Mouse (Mus musculus): ENCODE measurements around the gene Serpina16. TPM values are rescaled to one million over a fixed set of nuclear protein-coding genes. Genes with fewer than 3 reads are reported as not detected.

Gene Serpina16
- total and polyA plus RNA-seq, 2 experiments from 2014 or later = not detected

DNA sequence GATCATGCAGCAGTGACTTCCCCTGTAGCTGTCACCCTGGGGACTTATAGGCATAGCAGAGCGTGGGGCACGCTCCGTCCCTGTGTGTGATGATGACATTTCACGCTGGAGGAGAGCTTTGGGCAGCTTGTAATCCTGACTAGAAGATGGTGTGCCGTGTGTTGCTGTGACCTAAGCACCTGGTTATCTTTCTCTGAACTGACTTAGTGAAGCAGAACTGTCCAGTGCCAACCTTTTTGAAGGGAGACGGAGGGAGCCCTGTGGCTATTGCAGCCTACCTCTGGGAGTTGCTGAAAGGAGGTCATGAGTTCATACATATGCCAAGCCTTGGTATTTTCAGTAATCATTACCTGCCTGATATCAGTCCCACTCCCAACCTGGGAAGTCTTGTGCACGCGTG is 19.5 kb upstream of the Serpina16 start, which contains the start of gene Serpina1f:
Gene Serpina1f, minus strand, starts transcription at position 101 of the 400 bp plus-strand sequence.
- TF ChIP-seq CTCF (IDR thresholded peaks at IDR 0.05) = no peak
- ATAC-seq (ENCODE audit: low FRiP score) (no peak), DNase-seq (ENCODE audit: low spot score) (no peak)
- H3K9ac ChIP-seq (replicated peaks; ENCODE audit: low read length, poor library complexity, severe bottlenecking) = no peak within 1 kb of the TSS
- no peak within 1 kb of the TSS for H3K4me3 ChIP-seq (ENCODE audit: low read depth, low read length)
- H3K4me2 ChIP-seq (ENCODE audit: low read depth, low read length, poor library complexity, severe bottlenecking) = no peak within 1 kb of the TSS
- no peak within 1 kb of the TSS for H3K27ac ChIP-seq (ENCODE audit: low read depth, low read length)
- H3K27me3 ChIP-seq (ENCODE audit: insufficient read depth, low read length) = no peaks in the 10 kb centered on the region
- no peaks in the 10 kb centered on the region for H3K36me3 ChIP-seq (ENCODE audit: insufficient read depth, low read length)
- H3K9me3 ChIP-seq (ENCODE audit: low read length) = no peaks in the 10 kb centered on the region
- WGBS = 89% methylated on average over 8 of the region's 8 CpGs
- no peaks in the 10 kb centered on the region for H3K4me1 ChIP-seq (ENCODE audit: insufficient read depth, low read length)

DNA sequence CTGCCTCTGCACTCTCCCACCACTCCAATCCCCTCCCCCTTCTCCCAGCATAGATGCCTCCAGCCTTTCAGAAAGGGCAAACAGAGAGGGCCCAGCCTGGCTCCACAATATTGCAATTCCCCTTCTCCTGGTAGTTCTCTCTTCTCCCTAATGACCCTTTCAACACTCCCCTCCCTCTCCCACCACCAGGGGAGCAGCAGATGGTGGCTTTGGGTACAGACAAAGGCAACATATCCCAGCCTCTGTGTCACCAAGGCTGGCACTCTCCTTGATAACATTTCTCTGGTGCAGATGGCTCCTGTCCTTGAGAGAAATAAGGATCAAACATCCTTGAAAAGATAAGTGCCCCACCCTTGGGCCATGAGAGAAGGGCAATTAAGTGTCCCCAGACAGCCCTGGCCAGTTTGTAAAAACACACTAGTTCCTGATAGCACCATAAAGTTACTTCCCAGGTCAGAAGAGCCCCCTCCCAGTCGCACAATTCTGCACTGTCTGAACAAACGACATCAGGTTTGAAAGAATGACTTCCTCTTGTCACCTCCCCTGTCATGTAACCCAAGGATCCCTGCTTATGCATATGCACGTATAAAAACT is 12.4 kb upstream of the Serpina16 start:
- WGBS = 71% methylated on average over 3 of the region's 3 CpGs
- no peak overlapping the region for H3K4me3 ChIP-seq (ENCODE audit: low read depth, low read length)
- TF ChIP-seq CTCF (IDR thresholded peaks at IDR 0.05) = no peak
- no peak for DNase-seq (ENCODE audit: low spot score)
- H3K4me1 ChIP-seq (ENCODE audit: insufficient read depth, low read length) = no peaks in the 10 kb centered on the region
- no peak for ATAC-seq (ENCODE audit: low FRiP score)
- H3K4me2 ChIP-seq (ENCODE audit: low read depth, low read length, poor library complexity, severe bottlenecking) = no peak overlapping the region
- no peak overlapping the region for H3K9ac ChIP-seq (replicated peaks; ENCODE audit: low read length, poor library complexity, severe bottlenecking)
- no peaks in the 10 kb centered on the region for H3K9me3 ChIP-seq (ENCODE audit: low read length)
- H3K27me3 ChIP-seq (ENCODE audit: insufficient read depth, low read length) = no peaks in the 10 kb centered on the region
- H3K27ac ChIP-seq (ENCODE audit: low read depth, low read length) = no peak overlapping the region
- no peaks in the 10 kb centered on the region for H3K36me3 ChIP-seq (ENCODE audit: insufficient read depth, low read length)

DNA sequence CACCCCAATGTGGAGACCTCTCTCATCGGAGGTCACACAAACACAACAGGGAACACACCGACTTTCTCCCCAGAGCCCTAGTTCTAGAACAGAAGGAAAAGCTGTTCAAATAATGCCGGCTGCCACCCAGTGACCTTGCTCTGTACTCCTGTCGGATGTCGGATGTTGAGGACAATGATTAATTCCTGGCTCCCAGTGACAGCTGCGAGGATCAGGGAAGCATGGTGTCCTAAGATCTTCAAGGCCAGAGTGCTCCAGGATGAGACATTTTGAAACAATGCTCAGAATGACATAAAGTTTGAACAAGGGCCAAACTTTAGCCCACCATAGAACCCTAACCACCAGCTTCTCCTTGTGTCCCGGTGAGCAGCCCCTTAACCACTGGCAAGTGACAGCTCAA is 11.1 kb upstream of the Serpina16 start:
- ATAC-seq (ENCODE audit: low FRiP score) (no peak), DNase-seq (ENCODE audit: low spot score) (no peak)
- WGBS = 64% methylated on average over 7 of the region's 7 CpGs
- Histone ChIP-seq H3K4me3 (ENCODE audit: low read depth, low read length) (no peak overlapping the region), H3K4me1 (ENCODE audit: insufficient read depth, low read length) (no peaks in the 10 kb centered on the region), H3K36me3 (ENCODE audit: insufficient read depth, low read length) (no peaks in the 10 kb centered on the region), H3K9me3 (ENCODE audit: low read length) (no peaks in the 10 kb centered on the region), H3K27ac (ENCODE audit: low read depth, low read length) (no peak overlapping the region), H3K9ac (replicated peaks; ENCODE audit: low read length, poor library complexity, severe bottlenecking) (no peak overlapping the region), H3K27me3 (ENCODE audit: insufficient read depth, low read length) (no peaks in the 10 kb centered on the region), H3K4me2 (ENCODE audit: low read depth, low read length, poor library complexity, severe bottlenecking) (no peak overlapping the region)
- TF ChIP-seq CTCF (IDR thresholded peaks at IDR 0.05) = no peak

DNA sequence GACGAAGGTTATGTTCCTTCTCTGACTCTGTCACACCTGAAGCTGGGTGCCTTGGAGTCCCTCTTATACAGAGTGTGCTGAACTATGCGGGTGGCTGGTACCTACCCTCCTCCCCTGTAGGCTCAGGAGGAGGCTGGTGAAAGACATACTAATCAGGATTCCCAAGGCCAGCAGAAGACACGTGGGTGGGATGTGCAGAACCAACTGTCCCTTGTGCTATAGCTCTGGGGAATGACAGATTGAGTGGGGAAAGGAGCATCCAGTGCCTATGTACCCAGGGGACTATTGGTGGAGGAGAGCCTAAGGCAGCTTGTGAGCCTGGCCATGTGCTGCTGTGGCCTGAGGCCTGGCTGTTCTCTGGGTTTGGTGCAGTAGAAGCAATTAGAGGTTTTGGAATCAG is 10.1 kb upstream of the Serpina16 start:
- no peak for ATAC-seq (ENCODE audit: low FRiP score)
- Histone ChIP-seq H3K27me3 (ENCODE audit: insufficient read depth, low read length) (no peaks in the 10 kb centered on the region), H3K9ac (replicated peaks; ENCODE audit: low read length, poor library complexity, severe bottlenecking) (no peak overlapping the region), H3K9me3 (ENCODE audit: low read length) (no peaks in the 10 kb centered on the region), H3K4me1 (ENCODE audit: insufficient read depth, low read length) (no peaks in the 10 kb centered on the region), H3K27ac (ENCODE audit: low read depth, low read length) (no peak overlapping the region), H3K36me3 (ENCODE audit: insufficient read depth, low read length) (no peaks in the 10 kb centered on the region), H3K4me3 (ENCODE audit: low read depth, low read length) (no peak overlapping the region), H3K4me2 (ENCODE audit: low read depth, low read length, poor library complexity, severe bottlenecking) (no peak overlapping the region)
- whole genome bisulfite sequencing = 83% methylated on average over 3 of the region's 3 CpGs
- no peak for DNase-seq (ENCODE audit: low spot score)
- no peak for TF ChIP-seq CTCF (IDR thresholded peaks at IDR 0.05)

DNA sequence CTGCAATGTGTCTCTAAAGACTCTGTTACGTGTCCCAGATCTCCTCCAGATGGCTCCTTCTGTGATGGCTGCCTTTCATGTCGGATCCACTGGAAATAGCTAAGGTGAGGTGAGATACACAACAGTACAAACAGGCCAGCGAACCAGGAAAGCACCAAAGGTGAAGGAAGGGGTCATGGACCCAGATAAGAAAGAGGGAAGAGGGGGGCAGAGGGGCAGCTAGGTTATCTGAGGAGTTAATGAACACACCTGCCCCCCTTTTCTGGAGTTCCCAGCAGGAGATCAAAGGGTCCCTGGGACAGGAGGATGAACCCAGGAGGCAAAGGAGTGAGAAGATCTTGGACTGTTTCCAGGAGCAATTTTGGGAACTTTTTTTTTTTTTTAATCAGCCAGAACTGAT is 9.4 kb upstream of the Serpina16 start:
- Histone ChIP-seq H3K9ac (replicated peaks; ENCODE audit: low read length, poor library complexity, severe bottlenecking) (no peak overlapping the region), H3K4me3 (ENCODE audit: low read depth, low read length) (no peak overlapping the region), H3K4me1 (ENCODE audit: insufficient read depth, low read length) (no peaks in the 10 kb centered on the region), H3K9me3 (ENCODE audit: low read length) (no peaks in the 10 kb centered on the region), H3K27me3 (ENCODE audit: insufficient read depth, low read length) (no peaks in the 10 kb centered on the region), H3K27ac (ENCODE audit: low read depth, low read length) (no peak overlapping the region), H3K4me2 (ENCODE audit: low read depth, low read length, poor library complexity, severe bottlenecking) (no peak overlapping the region), H3K36me3 (ENCODE audit: insufficient read depth, low read length) (no peaks in the 10 kb centered on the region)
- ATAC-seq (ENCODE audit: low FRiP score) (no peak), DNase-seq (ENCODE audit: low spot score) (no peak)
- 88% methylated on average over 3 of the region's 3 CpGs for WGBS
- TF ChIP-seq CTCF (IDR thresholded peaks at IDR 0.05) = no peak

DNA sequence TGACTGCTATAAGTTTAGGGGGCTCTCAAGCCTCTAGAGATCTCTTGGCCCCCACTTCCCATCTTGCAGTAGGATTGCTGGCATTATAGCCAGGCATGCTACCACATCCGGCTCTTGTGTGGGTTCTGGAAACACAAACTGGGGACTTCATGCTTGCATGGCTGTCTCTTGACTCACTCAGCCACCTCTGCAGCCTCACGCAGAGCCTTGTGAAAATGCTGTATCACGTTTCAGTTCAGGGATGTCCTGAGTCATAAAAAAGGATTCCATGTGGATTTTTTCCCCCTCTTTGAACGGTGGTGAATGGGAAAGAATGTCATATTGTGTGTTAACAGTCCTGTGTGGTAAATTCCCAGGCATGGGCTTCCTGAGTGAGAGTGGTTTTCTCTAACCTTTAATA is 7.8 kb upstream of the Serpina16 start:
- no peaks in the 10 kb centered on the region for H3K9me3 ChIP-seq (ENCODE audit: low read length)
- no peak overlapping the region for H3K9ac ChIP-seq (replicated peaks; ENCODE audit: low read length, poor library complexity, severe bottlenecking)
- H3K36me3 ChIP-seq (ENCODE audit: insufficient read depth, low read length) = no peaks in the 10 kb centered on the region
- H3K27ac ChIP-seq (ENCODE audit: low read depth, low read length) = no peak overlapping the region
- no peaks in the 10 kb centered on the region for H3K4me1 ChIP-seq (ENCODE audit: insufficient read depth, low read length)
- ATAC-seq (ENCODE audit: low FRiP score) (no peak), DNase-seq (ENCODE audit: low spot score) (no peak)
- no peak for TF ChIP-seq CTCF (IDR thresholded peaks at IDR 0.05)
- H3K27me3 ChIP-seq (ENCODE audit: insufficient read depth, low read length) = no peaks in the 10 kb centered on the region
- 71% methylated on average over 4 of the region's 4 CpGs for WGBS
- H3K4me2 ChIP-seq (ENCODE audit: low read depth, low read length, poor library complexity, severe bottlenecking) = no peak overlapping the region
- H3K4me3 ChIP-seq (ENCODE audit: low read depth, low read length) = no peak overlapping the region

Data from midbrain, postnatal 0 days (tissue).